Mouse (Mus musculus): ENCODE measurements at regions not wholly inside any gene's neighbourhood (a gene's known extent, or its start where the extent isn't known, plus 50 kb on each side); places are given as distances from the start of the nearest gene placed in this dataset.

- H3K4me1 ChIP-seq (replicated peaks): 0 out of 2 replicates have a peak, but pooled peaks cover 3% of the 10 kb centered on the region
- H3K4me3 ChIP-seq: no peak overlapping the region
- no peaks in the 10 kb centered on the region for H3K27me3 ChIP-seq
- H3K9ac ChIP-seq: no peak overlapping the region
- H3K9me3 ChIP-seq: no peaks in the 10 kb centered on the region
- no peaks in the 10 kb centered on the region for H3K36me3 ChIP-seq
- no peak overlapping the region for H3K4me2 ChIP-seq
- no peak for ATAC-seq (ENCODE audit: low FRiP score, low read depth)
- WGBS: 63% methylated on average over 5 of the region's 5 CpGs
- H3K27ac ChIP-seq (replicated peaks): no peak overlapping the region
These were observed 212.3 kb downstream of the Zfp326 start for GRCm38 (mm10) chr5:106088478-106089185.

- ATAC-seq (ENCODE audit: low FRiP score, low read depth): no peak
- Histone ChIP-seq H3K27me3 (no peaks in the 10 kb centered on the region), H3K4me3 (no peak overlapping the region), H3K9me3 (no peaks in the 10 kb centered on the region), H3K36me3 (no peaks in the 10 kb centered on the region), H3K9ac (no peak overlapping the region), H3K27ac (replicated peaks) (no peak overlapping the region), H3K4me2 (no peak overlapping the region), H3K4me1 (replicated peaks) (no peaks in the 10 kb centered on the region)
- WGBS: 85% methylated on average over 4 of the region's 4 CpGs
These were observed 207.4 kb downstream of the Zfp326 start for GRCm38 (mm10) chr5:106083786-106084185.

- WGBS: 78% methylated on average over 7 of the region's 7 CpGs
- no peaks in the 10 kb centered on the region for H3K4me1 ChIP-seq (replicated peaks)
- H3K9me3 ChIP-seq: no peaks in the 10 kb centered on the region
- H3K27me3 ChIP-seq: no peaks in the 10 kb centered on the region
- H3K4me3 ChIP-seq: no peak overlapping the region
- H3K36me3 ChIP-seq: no peaks in the 10 kb centered on the region
- H3K9ac ChIP-seq: no peak overlapping the region
- H3K27ac ChIP-seq (replicated peaks): no peak overlapping the region
- no peak for ATAC-seq (ENCODE audit: low FRiP score, low read depth)
- no peak overlapping the region for H3K4me2 ChIP-seq
These were observed 206.5 kb downstream of the Zfp326 start for GRCm38 (mm10) chr5:106082891-106083290.

GRCm38 (mm10) chr5:106067124-106067551 lies 190.8 kb downstream of the Zfp326 start:
- WGBS: 56% methylated on average over 9 of the region's 9 CpGs
- Histone ChIP-seq H3K27me3 (no peaks in the 10 kb centered on the region), H3K4me3 (no peak overlapping the region), H3K4me2 (no peak overlapping the region), H3K9ac (no peak overlapping the region), H3K4me1 (replicated peaks) (no peaks in the 10 kb centered on the region), H3K9me3 (no peaks in the 10 kb centered on the region), H3K36me3 (no peaks in the 10 kb centered on the region), H3K27ac (replicated peaks) (no peak overlapping the region)
- ATAC-seq (ENCODE audit: low FRiP score, low read depth): no peak

GRCm38 (mm10) chr5:106066706-106067105 lies 190.3 kb downstream of the Zfp326 start:
- ATAC-seq (ENCODE audit: low FRiP score, low read depth): no peak
- H3K4me1 ChIP-seq (replicated peaks): no peaks in the 10 kb centered on the region

GRCm38 (mm10) chr5:106064366-106064765 lies 188.0 kb downstream of the Zfp326 start:
- Histone ChIP-seq H3K27ac (replicated peaks) (no peak overlapping the region), H3K9ac (no peak overlapping the region), H3K4me1 (replicated peaks) (no peaks in the 10 kb centered on the region), H3K4me2 (no peak overlapping the region), H3K4me3 (no peak overlapping the region), H3K27me3 (no peaks in the 10 kb centered on the region), H3K9me3 (no peaks in the 10 kb centered on the region), H3K36me3 (no peaks in the 10 kb centered on the region)
- WGBS: 88% methylated on average over 7 of the region's 7 CpGs
- no peak for ATAC-seq (ENCODE audit: low FRiP score, low read depth)

More at GRCm38 (mm10) chr5:106066706-106067105, 190.3 kb downstream of the Zfp326 start:
- no peaks in the 10 kb centered on the region for H3K36me3 ChIP-seq
- H3K27ac ChIP-seq (replicated peaks): no peak overlapping the region
- no peaks in the 10 kb centered on the region for H3K9me3 ChIP-seq
- no peaks in the 10 kb centered on the region for H3K27me3 ChIP-seq
- H3K4me2 ChIP-seq: no peak overlapping the region
- no peak overlapping the region for H3K9ac ChIP-seq
- no peak overlapping the region for H3K4me3 ChIP-seq

GRCm38 (mm10) chr5:106062926-106063325 lies 186.6 kb downstream of the Zfp326 start:
- 89% methylated on average over 6 of the region's 6 CpGs for WGBS

GRCm38 (mm10) chr5:106056631-106057030 lies 180.3 kb downstream of the Zfp326 start:
- no peaks in the 10 kb centered on the region for H3K9me3 ChIP-seq
- no peak overlapping the region for H3K4me3 ChIP-seq
- no peak overlapping the region for H3K27ac ChIP-seq (replicated peaks)
- H3K27me3 ChIP-seq: no peaks in the 10 kb centered on the region
- no peak for ATAC-seq (ENCODE audit: low FRiP score, low read depth)
- H3K9ac ChIP-seq: no peak overlapping the region
- H3K36me3 ChIP-seq: no peaks in the 10 kb centered on the region
- H3K4me1 ChIP-seq (replicated peaks): 0 out of 2 replicates have a peak, but pooled peaks cover 5% of the 10 kb centered on the region
- WGBS: 52% methylated on average over 9 of the region's 9 CpGs
- H3K4me2 ChIP-seq: no peak overlapping the region

More at GRCm38 (mm10) chr5:106062926-106063325, 186.6 kb downstream of the Zfp326 start:
- H3K36me3 ChIP-seq: no peaks in the 10 kb centered on the region
- H3K4me2 ChIP-seq: no peak overlapping the region
- no peak for ATAC-seq (ENCODE audit: low FRiP score, low read depth)
- no peaks in the 10 kb centered on the region for H3K9me3 ChIP-seq
- no peaks in the 10 kb centered on the region for H3K27me3 ChIP-seq
- no peak overlapping the region for H3K9ac ChIP-seq
- H3K4me1 ChIP-seq (replicated peaks): no peaks in the 10 kb centered on the region
- no peak overlapping the region for H3K27ac ChIP-seq (replicated peaks)
- no peak overlapping the region for H3K4me3 ChIP-seq

- Histone ChIP-seq H3K4me2 (no peak overlapping the region), H3K4me1 (replicated peaks) (0 out of 2 replicates have a peak, but pooled peaks cover 5% of the 10 kb centered on the region)
These were observed 178.9 kb downstream of the Zfp326 start for GRCm38 (mm10) chr5:106055221-106055620.

GRCm38 (mm10) chr5:106051026-106051425 lies 174.7 kb downstream of the Zfp326 start:
- 0 out of 2 replicates have a peak, but pooled peaks cover 5% of the 10 kb centered on the region for H3K4me1 ChIP-seq (replicated peaks)
- no peaks in the 10 kb centered on the region for H3K36me3 ChIP-seq
- no peaks in the 10 kb centered on the region for H3K9me3 ChIP-seq
- no peaks in the 10 kb centered on the region for H3K27me3 ChIP-seq
- H3K4me3 ChIP-seq: no peak overlapping the region
- H3K27ac ChIP-seq (replicated peaks): no peak overlapping the region
- no peak overlapping the region for H3K9ac ChIP-seq
- 89% methylated on average over 8 of the region's 8 CpGs for WGBS
- ATAC-seq (ENCODE audit: low FRiP score, low read depth): no peak
- H3K4me2 ChIP-seq: no peak overlapping the region

More at GRCm38 (mm10) chr5:106055221-106055620, 178.9 kb downstream of the Zfp326 start:
- H3K27ac ChIP-seq (replicated peaks): no peak overlapping the region
- H3K9ac ChIP-seq: no peak overlapping the region
- WGBS: 51% methylated on average over 8 of the region's 8 CpGs
- no peaks in the 10 kb centered on the region for H3K36me3 ChIP-seq
- no peaks in the 10 kb centered on the region for H3K9me3 ChIP-seq
- no peak for ATAC-seq (ENCODE audit: low FRiP score, low read depth)
- no peak overlapping the region for H3K4me3 ChIP-seq
- no peaks in the 10 kb centered on the region for H3K27me3 ChIP-seq

GRCm38 (mm10) chr5:106044878-106045585 lies 168.7 kb downstream of the Zfp326 start:
- 0 out of 2 replicates have a peak, but pooled peaks cover 6% of the 10 kb centered on the region for H3K4me1 ChIP-seq (replicated peaks)
- H3K36me3 ChIP-seq: no peaks in the 10 kb centered on the region
- no peak overlapping the region for H3K27ac ChIP-seq (replicated peaks)
- no peaks in the 10 kb centered on the region for H3K27me3 ChIP-seq
- H3K9me3 ChIP-seq: no peaks in the 10 kb centered on the region
- H3K9ac ChIP-seq: no peak overlapping the region
- 53% methylated on average over 12 of the region's 12 CpGs for WGBS
- no peak overlapping the region for H3K4me3 ChIP-seq
- no peak for ATAC-seq (ENCODE audit: low FRiP score, low read depth)
- no peak overlapping the region for H3K4me2 ChIP-seq

GRCm38 (mm10) chr5:106038321-106038720 lies 162.0 kb downstream of the Zfp326 start:
- Histone ChIP-seq H3K9me3 (no peaks in the 10 kb centered on the region), H3K4me2 (no peak overlapping the region), H3K4me1 (replicated peaks) (no peaks in the 10 kb centered on the region), H3K4me3 (no peak overlapping the region), H3K27ac (replicated peaks) (no peak overlapping the region), H3K27me3 (no peaks in the 10 kb centered on the region), H3K36me3 (no peaks in the 10 kb centered on the region), H3K9ac (no peak overlapping the region)
- ATAC-seq (ENCODE audit: low FRiP score, low read depth): no peak
- 97% methylated on average over 18 of the region's 18 CpGs for WGBS

Data from hindbrain, embryonic 15.5 days (tissue).